Mouse (Mus musculus) monocyte, adult 5-6 weeks (primary cell): Measurements from ENCODE around the gene Ntf3. TPM values are rescaled to one million over a fixed set of nuclear protein-coding genes. Genes with fewer than 3 reads are reported as not detected.

Experiments
- ATAC-seq: fragments of 153-309, 156-312 bp; replicated peaks from 2 replicates; pipeline ENCODE4 v1.8.0; 2017; ENCODE audit warnings: mild to moderate bottlenecking; ENCODE audit not compliant: low TSS enrichment, insufficient number of reproducible peaks, severe bottlenecking, poor library complexity, low FRiP score
- total RNA-seq: library from RNA; stranded (forward); fragments of 200-1000, 200-491, 200-594 nt; gene quantifications from 3 replicates; pipeline ENCODE4 v1.2.3, GENCODE M21; 2017

Ntf3 gene
- total RNA-seq, 1 experiment from 2014 or later = not detected

- ATAC-seq = no peak
Observed at GRCm38 (mm10) chr6:126057706-126058105, 109.0 kb downstream of the Ntf3 start.

GRCm38 (mm10) chr6:126053136-126053535 lies 113.6 kb downstream of the Ntf3 start:
- ATAC-seq = no peak
